Mouse (Mus musculus) cortical plate, adult 2 months (tissue): ENCODE measurements around the gene Ccdc125. TPM values are rescaled to one million over a fixed set of nuclear protein-coding genes. Genes with fewer than 3 reads are reported as not detected.

Experiments used
- H3K27ac ChIP-seq: fragments of 200-500 bp; 2 replicates; pipeline ENCODE4 v1.5.1; 2012; ENCODE audit warnings: low read length, control low read depth, inconsistent platforms; ENCODE audit not compliant: insufficient read depth
- H3K4me1 ChIP-seq: fragments of 200-500 bp; 2 replicates; pipeline ENCODE4 v1.6.1; 2011; ENCODE audit warnings: low read length; ENCODE audit not compliant: control insufficient read depth, insufficient read depth
- H3K4me3 ChIP-seq: fragments of 200-500 bp; 2 replicates; pipeline ENCODE4 v1.5.1; 2011; ENCODE audit warnings: mild to moderate bottlenecking, low read length, control low read depth; ENCODE audit not compliant: insufficient read depth
- CTCF ChIP-seq: fragments of 200-500 bp; IDR thresholded peaks from 2 replicates; pipeline ENCODE4 v1.5.1; 2011; ENCODE audit warnings: mild to moderate bottlenecking, control low read depth, low read length; ENCODE audit not compliant: insufficient read depth; ENCODE audit errors: extremely low read depth
- POLR2A ChIP-seq: fragments of 200-500 bp; IDR thresholded peaks from 2 replicates; pipeline ENCODE4 v1.6.1; 2011; ENCODE audit warnings: mild to moderate bottlenecking, low read length, control low read depth; ENCODE audit not compliant: insufficient read depth; ENCODE audit errors: extremely low read depth
- polyA plus RNA-seq: library from polyadenylated mRNA; depleted of rRNA; stranded (reverse); fragments of >200 nt; gene quantifications from 2 replicates; pipeline ENCODE4 v1.2.3, GENCODE M21; 2012

Ccdc125 gene
- polyA plus RNA-seq, 1 experiment: 0.58 TPM

GRCm38 (mm10) chr13:100670181-100670741 lies 744 bp downstream of the Ccdc125 start:
- TF ChIP-seq CTCF (no peak), POLR2A (no peak)

GRCm38 (mm10) chr13:100675936-100676635 lies 6.6 kb downstream of the Ccdc125 start:
- Histone ChIP-seq H3K4me3 (no peak overlapping the region), H3K4me1 (no peaks in the 10 kb centered on the region), H3K27ac (no peak overlapping the region)
- no peak for TF ChIP-seq CTCF
- no peak for TF ChIP-seq POLR2A

More at GRCm38 (mm10) chr13:100670181-100670741, 744 bp downstream of the Ccdc125 start:
- Histone ChIP-seq H3K4me3 (no peak overlapping the region; the same call in 1 of the 2 replicates), H3K4me1 (no peaks in the 10 kb centered on the region), H3K27ac (no peak overlapping the region)

GRCm38 (mm10) chr13:100681615-100682014 lies 12.1 kb downstream of the Ccdc125 start:
- no peaks in the 10 kb centered on the region for H3K4me1 ChIP-seq
- no peak for TF ChIP-seq POLR2A
- TF ChIP-seq CTCF: no peak
- H3K4me3 ChIP-seq: no peak overlapping the region
- H3K27ac ChIP-seq: no peak overlapping the region

- no peak overlapping the region for H3K4me3 ChIP-seq
- H3K4me1 ChIP-seq: no peaks in the 10 kb centered on the region
- TF ChIP-seq CTCF (no peak), POLR2A (no peak)
- H3K27ac ChIP-seq: no peak overlapping the region
These were observed 13.3 kb downstream of the Ccdc125 start for GRCm38 (mm10) chr13:100682837-100683236.

GRCm38 (mm10) chr13:100684355-100684754 lies 14.8 kb downstream of the Ccdc125 start:
- 0 out of 2 replicates have a peak, but pooled peaks have one; percentile 11 for TF ChIP-seq CTCF
- TF ChIP-seq POLR2A: no peak
- Histone ChIP-seq H3K4me3 (no peak overlapping the region), H3K27ac (no peak overlapping the region), H3K4me1 (no peaks in the 10 kb centered on the region)

GRCm38 (mm10) chr13:100687513-100687912 lies 18.0 kb downstream of the Ccdc125 start:
- TF ChIP-seq CTCF: no peak
- TF ChIP-seq POLR2A: no peak
- no peak overlapping the region for H3K27ac ChIP-seq
- no peaks in the 10 kb centered on the region for H3K4me1 ChIP-seq
- H3K4me3 ChIP-seq: no peak overlapping the region

- Histone ChIP-seq H3K27ac (no peak overlapping the region), H3K4me3 (no peak overlapping the region), H3K4me1 (no peaks in the 10 kb centered on the region)
- TF ChIP-seq CTCF (no peak), POLR2A (no peak)
These were observed 28.0 kb downstream of the Ccdc125 start for GRCm38 (mm10) chr13:100697541-100697940.

GRCm38 (mm10) chr13:100698866-100699265 lies 29.3 kb downstream of the Ccdc125 start:
- Histone ChIP-seq H3K27ac (no peak overlapping the region), H3K4me3 (no peak overlapping the region), H3K4me1 (no peaks in the 10 kb centered on the region)
- TF ChIP-seq CTCF (no peak), POLR2A (no peak)

GRCm38 (mm10) chr13:100703468-100703867 lies 34.0 kb downstream of the Ccdc125 start:
- Histone ChIP-seq H3K4me3 (no peak overlapping the region), H3K4me1 (no peaks in the 10 kb centered on the region), H3K27ac (no peak overlapping the region)
- TF ChIP-seq POLR2A: no peak
- no peak for TF ChIP-seq CTCF

GRCm38 (mm10) chr13:100706206-100706605 lies 36.7 kb downstream of the Ccdc125 start:
- no peak overlapping the region for H3K27ac ChIP-seq
- H3K4me3 ChIP-seq: no peak overlapping the region
- TF ChIP-seq CTCF: no peak
- no peak for TF ChIP-seq POLR2A
- H3K4me1 ChIP-seq: no peaks in the 10 kb centered on the region

GRCm38 (mm10) chr13:100715467-100715866 lies 46.0 kb downstream of the Ccdc125 start:
- Histone ChIP-seq H3K4me3 (no peak overlapping the region), H3K4me1 (no peaks in the 10 kb centered on the region), H3K27ac (no peak overlapping the region)
- TF ChIP-seq POLR2A (no peak), CTCF (no peak)
